Mouse (Mus musculus): Measurements from ENCODE around the gene Gm21789. TPM values are rescaled to one million over a fixed set of nuclear protein-coding genes. Genes with fewer than 3 reads are reported as not detected.
"Not testable (repeated sequence)": the region's sequence is repeated elsewhere in the genome, so short reads cannot be mapped to it uniquely, and the experiment has no call there.

Gm21789 gene
- total RNA-seq (2021): not detected
- long read RNA-seq, experiment 1: 0 reads
- long read RNA-seq, experiment 2: 0 reads

DNA sequence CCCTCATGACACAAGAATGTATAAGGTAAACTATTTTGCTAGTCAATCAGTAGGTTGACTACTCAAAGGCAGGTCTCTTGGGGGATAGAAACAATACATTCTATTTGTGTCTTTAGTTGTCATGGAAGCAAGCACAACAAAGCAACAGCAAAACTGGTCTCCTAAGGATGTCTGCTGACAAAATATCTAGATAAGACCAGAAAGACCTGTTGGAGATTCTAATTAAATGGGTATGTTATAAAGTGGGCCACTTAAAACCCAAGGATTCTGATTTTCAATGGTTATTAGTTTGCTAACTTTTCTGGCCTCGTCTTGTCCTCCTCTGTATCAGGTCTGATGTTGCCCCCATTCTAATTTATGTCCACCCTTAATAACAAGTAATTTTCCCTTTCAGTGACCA, at the start of gene Gm21789:
TSS of gene Gm21789 (plus strand) at position 301 of the 400 bp plus-strand sequence.
- intact Hi-C loops (cut with DNase I); DNase-seq (ENCODE audit: extremely low spot score in 1 of 2, low spot score in 2 of 2); H3K27ac ChIP-seq; H3K4me3 ChIP-seq: not testable (repeated sequence)

DNA sequence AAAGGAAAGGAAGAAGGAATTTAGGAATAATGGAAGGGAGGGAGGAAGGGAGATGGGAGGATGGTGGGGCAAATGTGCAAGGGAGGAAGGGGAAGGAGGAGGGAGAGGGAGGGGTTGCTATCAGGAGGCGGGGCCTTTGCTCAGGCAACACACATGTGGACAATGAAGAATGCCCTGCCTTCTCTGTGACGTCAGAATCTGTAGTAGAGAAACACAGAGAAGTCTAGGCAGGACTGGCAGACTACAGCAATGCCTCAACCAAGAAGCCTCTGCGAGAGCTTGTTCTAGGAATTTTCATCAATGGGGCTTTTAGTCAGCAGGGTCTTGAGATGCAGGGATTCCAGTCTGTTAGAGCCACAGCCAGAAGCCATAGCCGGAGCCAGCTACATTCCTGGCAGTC, 47.2 kb upstream of the Gm21789 start, which contains the start of gene Btbd35f30:
TSS of gene Btbd35f30 (plus strand) at position 301 of the 400 bp plus-strand sequence.
- intact Hi-C loops (cut with DNase I); H3K4me3 ChIP-seq; H3K27ac ChIP-seq: not testable (repeated sequence)

DNA sequence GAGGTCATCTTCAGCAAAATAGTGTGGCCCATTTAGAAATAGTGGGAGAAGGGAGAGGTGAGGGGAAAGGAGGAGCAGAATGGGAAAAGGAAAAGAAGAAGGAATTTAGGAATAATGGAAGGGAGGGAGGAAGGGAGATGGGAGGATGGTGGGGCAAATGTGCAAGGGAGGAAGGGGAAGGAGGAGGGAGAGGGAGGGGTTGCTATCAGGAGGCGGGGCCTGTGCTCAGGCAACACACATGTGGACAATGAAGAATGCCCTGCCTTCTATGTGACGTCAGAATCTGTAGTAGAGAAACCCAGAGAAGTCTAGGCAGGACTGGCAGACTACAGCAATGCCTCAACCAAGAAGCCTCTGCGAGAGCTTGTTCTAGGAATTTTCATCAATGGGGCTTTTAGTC, 32.0 kb downstream of the Gm21789 start, which contains the start of gene Btbd35f5:
TSS of gene Btbd35f5 (plus strand) at position 301 of the 400 bp plus-strand sequence.
- intact Hi-C loops (cut with DNase I); H3K27ac ChIP-seq; H3K4me3 ChIP-seq; DNase-seq (ENCODE audit: extremely low spot score in 1 of 2, low spot score in 2 of 2): not testable (repeated sequence)

More for the DNA sequence above, 47.2 kb upstream of the Gm21789 start, which contains the start of gene Btbd35f30:
- not testable (repeated sequence) for DNase-seq (ENCODE audit: extremely low spot score in 1 of 2, low spot score in 2 of 2)

Other genes with a start within 250 kb of the Gm21789 start
- not detected for gene Btbd35f21, start 215.7 kb upstream of the Gm21789 start, total RNA-seq (2021)
- gene Btbd35f30, start 47.1 kb upstream of the Gm21789 start, total RNA-seq (2021): not detected
- not detected for gene Btbd35f5, start 32.1 kb downstream of the Gm21789 start, total RNA-seq (2021)